Mouse (Mus musculus) myocyte (in vitro differentiated cells): ENCODE data around the gene Trmt6. TPM values are rescaled to one million over a fixed set of nuclear protein-coding genes. Genes with fewer than 3 reads are reported as not detected.

ENCODE experiments used
- H3K27me3 ChIP-seq: one replicate; pipeline ENCODE4 v1.6.1; 2011; ENCODE audit not compliant: control insufficient read depth, insufficient read depth, insufficient read length
- H3K36me3 ChIP-seq: one replicate; pipeline ENCODE4 v1.6.1; 2011; ENCODE audit not compliant: control insufficient read depth, insufficient read depth
- H3K4me2 ChIP-seq: one replicate; pipeline ENCODE4 v1.6.1; 2011; ENCODE audit warnings: low read depth, control low read depth
- H3K4me3 ChIP-seq: one replicate; pipeline ENCODE4 v1.5.1; 2011; ENCODE audit warnings: mild to moderate bottlenecking, control low read depth, moderate library complexity
- H3K79me2 ChIP-seq: one replicate; pipeline ENCODE4 v1.6.1; 2011; ENCODE audit not compliant: control insufficient read depth, insufficient read depth
- H3ac ChIP-seq: one replicate; pipeline ENCODE4 v1.6.1; 2011; ENCODE audit not compliant: control insufficient read depth, insufficient read length
- CEBPB ChIP-seq: IDR thresholded peaks from 2 replicates; pipeline ENCODE4 v1.6.1; 2011; ENCODE audit warnings: mild to moderate bottlenecking, moderate library complexity; ENCODE audit not compliant: poor library complexity, insufficient read depth, severe bottlenecking
- E2F4 ChIP-seq: IDR thresholded peaks from one replicate; pipeline ENCODE4 v1.6.1; 2011; ENCODE audit warnings: mild to moderate bottlenecking, control low read depth, moderate library complexity; ENCODE audit not compliant: insufficient read depth
- MAX ChIP-seq: IDR thresholded peaks from one replicate; pipeline ENCODE4 v1.6.1; 2011; ENCODE audit warnings: low read depth, mild to moderate bottlenecking, control low read depth
- MYOD1 ChIP-seq, 3 experiments: IDR thresholded peaks; one replicate each; pipeline ENCODE4 v1.6.1; 2011; ENCODE audit warnings: control low read depth in 2 of 3, low read depth in 2 of 3, mild to moderate bottlenecking in 2 of 3, moderate library complexity in 1 of 3; ENCODE audit not compliant: insufficient read length in 2 of 3, control insufficient read depth in 1 of 3
- MYOG ChIP-seq, 3 experiments: IDR thresholded peaks; one replicate each; pipeline ENCODE4 v1.6.1; 2011; ENCODE audit warnings: control low read depth in 2 of 3, low read depth in 2 of 3, mild to moderate bottlenecking in 2 of 3; ENCODE audit not compliant: insufficient read length in 2 of 3, control insufficient read depth in 1 of 3, insufficient read depth in 1 of 3
- POLR2A ChIP-seq: IDR thresholded peaks from one replicate; pipeline ENCODE4 v1.6.1; 2011; ENCODE audit warnings: low read depth, mild to moderate bottlenecking, control low read depth, moderate library complexity; ENCODE audit not compliant: insufficient read length
- POLR2AphosphoS2 ChIP-seq: IDR thresholded peaks from one replicate; pipeline ENCODE4 v1.6.1; 2011; ENCODE audit warnings: low read depth, control low read depth; ENCODE audit not compliant: insufficient read length
- REST ChIP-seq: IDR thresholded peaks from one replicate; pipeline ENCODE4 v1.6.1; 2011; ENCODE audit warnings: mild to moderate bottlenecking, control low read depth, moderate library complexity; ENCODE audit not compliant: insufficient read depth, insufficient read length
- SRF ChIP-seq: IDR thresholded peaks from one replicate; pipeline ENCODE4 v1.6.1; 2011; ENCODE audit warnings: low read depth; ENCODE audit not compliant: control insufficient read depth, insufficient read length
- TCF12 ChIP-seq: IDR thresholded peaks from one replicate; pipeline ENCODE4 v1.6.1; 2011; ENCODE audit warnings: mild to moderate bottlenecking, control low read depth; ENCODE audit not compliant: poor library complexity, insufficient read depth, severe bottlenecking
- TCF3 ChIP-seq: IDR thresholded peaks from one replicate; pipeline ENCODE4 v1.6.1; 2011; ENCODE audit warnings: low read depth, control low read depth; ENCODE audit not compliant: insufficient read length
- USF1 ChIP-seq: IDR thresholded peaks from one replicate; pipeline ENCODE4 v1.6.1; 2011; ENCODE audit warnings: low read depth, mild to moderate bottlenecking, control low read depth, moderate library complexity
- polyA plus RNA-seq: library from polyadenylated mRNA; unstranded; fragments of >200 nt; fragmentation: generic; extraction: Trizol; gene quantifications from one replicate; pipeline ENCODE4 v1.2.1, GENCODE M21; 2012; ENCODE audit warnings: missing spikeins

The Trmt6 gene
- polyA plus RNA-seq, 1 experiment = 13.3 TPM

- TF ChIP-seq MAX (no peak), TCF3 (no peak), E2F4 (no peak), MYOG (IDR thresholded peaks at IDR 0.05; ENCODE audit: control insufficient read depth in 1 of 3, insufficient read depth in 1 of 3, insufficient read length in 2 of 3, low read depth in 2 of 3) (peak in 1 of 3 experiments; percentile 49), TCF12 (no peak), MYOD1 (IDR thresholded peaks at IDR 0.05; ENCODE audit: control insufficient read depth in 1 of 3, insufficient read length in 2 of 3, low read depth in 2 of 3) (peak in 1 of 3 experiments; percentile 32), POLR2A (peak; percentile 63), SRF (no peak), REST (no peak), USF1 (no peak), POLR2AphosphoS2 (peak; percentile 72), CEBPB (no peak)
- H3ac ChIP-seq = peak within 1 kb of the TSS; percentile 79
- peaks cover 43% of the 10 kb centered on the region for H3K79me2 ChIP-seq
- no peaks in the 10 kb centered on the region for H3K27me3 ChIP-seq
- peak within 1 kb of the TSS; percentile 88 for H3K4me2 ChIP-seq
- H3K4me3 ChIP-seq = peak within 1 kb of the TSS; percentile 89
- H3K36me3 ChIP-seq = peaks cover 20% of the 10 kb centered on the region
Observed at GRCm38 (mm10) chr2:132846407-132847358, 30.8 kb upstream of the Trmt6 start, which contains the start of gene Crls1. TSS of gene Crls1 (plus strand) at chr2:132846666.

GRCm38 (mm10) chr2:132841071-132841470, 25.2 kb upstream of the Trmt6 start:
- Histone ChIP-seq H3K4me2 (no peak overlapping the region), H3ac (no peak overlapping the region), H3K79me2 (no peaks in the 10 kb centered on the region), H3K4me3 (no peak overlapping the region), H3K27me3 (no peaks in the 10 kb centered on the region), H3K36me3 (no peaks in the 10 kb centered on the region)
- TF ChIP-seq REST (no peak), POLR2AphosphoS2 (no peak), MAX (no peak), MYOG (IDR thresholded peaks at IDR 0.05; ENCODE audit: control insufficient read depth in 1 of 3, insufficient read depth in 1 of 3, insufficient read length in 2 of 3, low read depth in 2 of 3) (no peak), SRF (no peak), CEBPB (no peak), TCF3 (no peak), MYOD1 (IDR thresholded peaks at IDR 0.05; ENCODE audit: control insufficient read depth in 1 of 3, insufficient read length in 2 of 3, low read depth in 2 of 3) (no peak), POLR2A (no peak), TCF12 (no peak), USF1 (no peak), E2F4 (no peak)

- Histone ChIP-seq H3K27me3 (no peaks in the 10 kb centered on the region), H3K36me3 (peaks cover 29% of the 10 kb centered on the region), H3K4me2 (no peak overlapping the region), H3K79me2 (no peaks in the 10 kb centered on the region), H3ac (no peak overlapping the region), H3K4me3 (no peak overlapping the region)
- no peak for TF ChIP-seq TCF12
- no peak for TF ChIP-seq CEBPB
- no peak for TF ChIP-seq POLR2A
- TF ChIP-seq E2F4 = no peak
- no peak for TF ChIP-seq POLR2AphosphoS2
- TF ChIP-seq SRF = no peak
- no peak for TF ChIP-seq MYOG (IDR thresholded peaks at IDR 0.05; ENCODE audit: control insufficient read depth in 1 of 3, insufficient read depth in 1 of 3, insufficient read length in 2 of 3, low read depth in 2 of 3)
- no peak for TF ChIP-seq REST
- TF ChIP-seq USF1 = no peak
- TF ChIP-seq TCF3 = no peak
- no peak for TF ChIP-seq MYOD1 (IDR thresholded peaks at IDR 0.05; ENCODE audit: control insufficient read depth in 1 of 3, insufficient read length in 2 of 3, low read depth in 2 of 3)
Observed at GRCm38 (mm10) chr2:132802976-132803375, 12.9 kb downstream of the Trmt6 start.

GRCm38 (mm10) chr2:132794204-132794586, 21.7 kb downstream of the Trmt6 start:
- no peaks in the 10 kb centered on the region for H3K36me3 ChIP-seq
- H3ac ChIP-seq = no peak overlapping the region
- H3K27me3 ChIP-seq = peaks cover 15% of the 10 kb centered on the region
- no peak overlapping the region for H3K4me2 ChIP-seq
- H3K79me2 ChIP-seq = no peaks in the 10 kb centered on the region
- TF ChIP-seq E2F4 (no peak), MYOD1 (IDR thresholded peaks at IDR 0.05; ENCODE audit: control insufficient read depth in 1 of 3, insufficient read length in 2 of 3, low read depth in 2 of 3) (no peak), CEBPB (no peak), POLR2AphosphoS2 (no peak), USF1 (no peak)
- H3K4me3 ChIP-seq = no peak overlapping the region
